Mouse (Mus musculus): Measurements from ENCODE around the gene Gm3411. TPM values are rescaled to one million over a fixed set of nuclear protein-coding genes. Genes with fewer than 3 reads are reported as not detected.
"Not testable (repeated sequence)": the region's sequence is repeated elsewhere in the genome, so short reads cannot be mapped to it uniquely, and the experiment has no call there.

Gm3411 gene
- not detected in 3 replicates for total RNA-seq (2017)

GRCm38 (mm10) chr14:6286931-6287715, at the start of gene Gm3411:
TSS of gene Gm3411 (minus strand) at chr14:6287250.
- not testable (repeated sequence) for ATAC-seq (replicated peaks; ENCODE audit: insufficient number of reproducible peaks, low FRiP score, low TSS enrichment, poor library complexity, severe bottlenecking)

GRCm38 (mm10) chr14:6304743-6305142, 17.7 kb upstream of the Gm3411 start, which contains the start of gene Gm21103:
TSS of gene Gm21103 (minus strand) at chr14:6304843.
- ATAC-seq (replicated peaks; ENCODE audit: insufficient number of reproducible peaks, low FRiP score, low TSS enrichment, poor library complexity, severe bottlenecking): not testable (repeated sequence)

GRCm38 (mm10) chr14:6219192-6219591, 67.9 kb downstream of the Gm3411 start, which contains the start of gene Gm21560:
TSS of gene Gm21560 (minus strand) at chr14:6219292.
- ATAC-seq (replicated peaks; ENCODE audit: insufficient number of reproducible peaks, low FRiP score, low TSS enrichment, poor library complexity, severe bottlenecking): not testable (repeated sequence)

Other genes starting within 250 kb of the Gm3411 start
- not detected in 3 replicates for gene Gm6337, start 229.0 kb downstream of the Gm3411 start, total RNA-seq (2017)
- not detected in 3 replicates for gene Gm8206, start 193.3 kb downstream of the Gm3411 start, total RNA-seq (2017)
- not detected in 3 replicates for gene Gm3468, start 178.6 kb downstream of the Gm3411 start, total RNA-seq (2017)
- gene Gm3476, start 161.4 kb downstream of the Gm3411 start, total RNA-seq (2017): not detected in 3 replicates
- not detected in 3 replicates for gene Gm21560, start 68.0 kb downstream of the Gm3411 start, total RNA-seq (2017)
- 1.9 TPM in 1 of 3 replicates, not detected in the others for gene Gm21103, start 17.6 kb upstream of the Gm3411 start, total RNA-seq (2017)
- not detected in 3 replicates for gene Gm3618, start 56.4 kb upstream of the Gm3411 start, total RNA-seq (2017)
- gene Gm16440, start 103.1 kb upstream of the Gm3411 start, total RNA-seq (2017): not detected in 3 replicates
- not detected in 3 replicates for gene Gm3591, start 125.2 kb upstream of the Gm3411 start, total RNA-seq (2017)
- not detected in 3 replicates for gene Gm3594, start 157.4 kb upstream of the Gm3411 start, total RNA-seq (2017)

Data from monocyte, adult 5-6 weeks (primary cell).